Mouse (Mus musculus): ENCODE results near the gene AF067061.
"Not testable (repeated sequence)": the region's sequence is repeated elsewhere in the genome, so short reads cannot be mapped to it uniquely, and the experiment has no call there.

The AF067061 gene

GRCm38 (mm10) chr13:120262870-120263269, at the start of gene AF067061:
TSS of gene AF067061 (plus strand) at chr13:120263114.
- not testable (repeated sequence) for H3K36me3 ChIP-seq (ENCODE audit: insufficient read depth, low read length); H3K4me3 ChIP-seq (replicated peaks; ENCODE audit: low read length); H3K9me3 ChIP-seq (ENCODE audit: low read length); H3K4me1 ChIP-seq (replicated peaks; ENCODE audit: low read depth, low read length); H3K27me3 ChIP-seq (ENCODE audit: insufficient read depth, low read length)

- H3K27me3 ChIP-seq (ENCODE audit: insufficient read depth, low read length); H3K36me3 ChIP-seq (ENCODE audit: insufficient read depth, low read length); H3K4me3 ChIP-seq (replicated peaks; ENCODE audit: low read length); H3K9me3 ChIP-seq (ENCODE audit: low read length); H3K4me1 ChIP-seq (replicated peaks; ENCODE audit: low read depth, low read length): not testable (repeated sequence)
These were observed 47.1 kb upstream of the AF067061 start, which contains the start of gene Gm21762 for GRCm38 (mm10) chr13:120215847-120216246. TSS of gene Gm21762 (minus strand) at chr13:120215947.

GRCm38 (mm10) chr13:120220922-120221321, 42.0 kb upstream of the AF067061 start:
- H3K4me1 ChIP-seq (replicated peaks; ENCODE audit: low read depth, low read length); H3K27me3 ChIP-seq (ENCODE audit: insufficient read depth, low read length); H3K9me3 ChIP-seq (ENCODE audit: low read length); H3K36me3 ChIP-seq (ENCODE audit: insufficient read depth, low read length); H3K4me3 ChIP-seq (replicated peaks; ENCODE audit: low read length): not testable (repeated sequence)

- TF ChIP-seq CTCF (conservative IDR thresholded peaks at IDR 0.05; ENCODE audit: low read length): peak; percentile 23; the same call in 1 of the 2 replicates
- H3K4me3 ChIP-seq (replicated peaks; ENCODE audit: low read length): 0 out of 2 replicates have a peak overlapping the region, but pooled peaks have one; percentile 35
- H3K36me3 ChIP-seq (ENCODE audit: insufficient read depth, low read length); H3K4me1 ChIP-seq (replicated peaks; ENCODE audit: low read depth, low read length); H3K9me3 ChIP-seq (ENCODE audit: low read length); H3K27me3 ChIP-seq (ENCODE audit: insufficient read depth, low read length): not testable (repeated sequence)
These were observed 39.8 kb upstream of the AF067061 start for GRCm38 (mm10) chr13:120223012-120223659.

GRCm38 (mm10) chr13:120231798-120232197, 31.1 kb upstream of the AF067061 start:
- H3K27me3 ChIP-seq (ENCODE audit: insufficient read depth, low read length); H3K4me1 ChIP-seq (replicated peaks; ENCODE audit: low read depth, low read length); H3K9me3 ChIP-seq (ENCODE audit: low read length); H3K36me3 ChIP-seq (ENCODE audit: insufficient read depth, low read length); H3K4me3 ChIP-seq (replicated peaks; ENCODE audit: low read length): not testable (repeated sequence)

- not testable (repeated sequence) for H3K4me3 ChIP-seq (replicated peaks; ENCODE audit: low read length); H3K9me3 ChIP-seq (ENCODE audit: low read length); H3K36me3 ChIP-seq (ENCODE audit: insufficient read depth, low read length); H3K27me3 ChIP-seq (ENCODE audit: insufficient read depth, low read length); H3K4me1 ChIP-seq (replicated peaks; ENCODE audit: low read depth, low read length)
These were observed 30.4 kb upstream of the AF067061 start for GRCm38 (mm10) chr13:120232447-120233049.

GRCm38 (mm10) chr13:120238811-120239210, 24.1 kb upstream of the AF067061 start, which contains the start of gene Gm21731:
TSS of gene Gm21731 (plus strand) at chr13:120239111.
- not testable (repeated sequence) for H3K4me3 ChIP-seq (replicated peaks; ENCODE audit: low read length); H3K27me3 ChIP-seq (ENCODE audit: insufficient read depth, low read length); H3K9me3 ChIP-seq (ENCODE audit: low read length); H3K4me1 ChIP-seq (replicated peaks; ENCODE audit: low read depth, low read length); H3K36me3 ChIP-seq (ENCODE audit: insufficient read depth, low read length)

GRCm38 (mm10) chr13:120251208-120251924, 11.5 kb upstream of the AF067061 start:
- H3K9me3 ChIP-seq (ENCODE audit: low read length); H3K36me3 ChIP-seq (ENCODE audit: insufficient read depth, low read length); H3K4me3 ChIP-seq (replicated peaks; ENCODE audit: low read length); H3K4me1 ChIP-seq (replicated peaks; ENCODE audit: low read depth, low read length); H3K27me3 ChIP-seq (ENCODE audit: insufficient read depth, low read length): not testable (repeated sequence)

GRCm38 (mm10) chr13:120258817-120259658, 3.9 kb upstream of the AF067061 start:
- H3K36me3 ChIP-seq (ENCODE audit: insufficient read depth, low read length); H3K4me3 ChIP-seq (replicated peaks; ENCODE audit: low read length); H3K9me3 ChIP-seq (ENCODE audit: low read length); H3K4me1 ChIP-seq (replicated peaks; ENCODE audit: low read depth, low read length); H3K27me3 ChIP-seq (ENCODE audit: insufficient read depth, low read length): not testable (repeated sequence)

- not testable (repeated sequence) for H3K4me1 ChIP-seq (replicated peaks; ENCODE audit: low read depth, low read length); H3K27me3 ChIP-seq (ENCODE audit: insufficient read depth, low read length); H3K4me3 ChIP-seq (replicated peaks; ENCODE audit: low read length); H3K9me3 ChIP-seq (ENCODE audit: low read length); H3K36me3 ChIP-seq (ENCODE audit: insufficient read depth, low read length)
These were observed 3.2 kb upstream of the AF067061 start for GRCm38 (mm10) chr13:120259718-120260117.

- not testable (repeated sequence) for H3K36me3 ChIP-seq (ENCODE audit: insufficient read depth, low read length); H3K27me3 ChIP-seq (ENCODE audit: insufficient read depth, low read length)
These were observed 14.9 kb downstream of the AF067061 start for GRCm38 (mm10) chr13:120277837-120278236.

More at GRCm38 (mm10) chr13:120277837-120278236, 14.9 kb downstream of the AF067061 start:
- H3K9me3 ChIP-seq (ENCODE audit: low read length); H3K4me3 ChIP-seq (replicated peaks; ENCODE audit: low read length); H3K4me1 ChIP-seq (replicated peaks; ENCODE audit: low read depth, low read length): not testable (repeated sequence)
